Mouse (Mus musculus): ENCODE data around the gene Gm37240. TPM values are rescaled to one million over a fixed set of nuclear protein-coding genes. Genes with fewer than 3 reads are reported as not detected.

Gene Gm37240
- total and polyA plus RNA-seq, 3 experiments = 7.4 to 12.2 (median 7.4) TPM

GRCm38 (mm10) chr3:85264963-85265362 lies 622.4 kb downstream of the Gm37240 start:
- DNase-seq = no peak

GRCm38 (mm10) chr3:85264546-85264945 lies 622.8 kb downstream of the Gm37240 start:
- DNase-seq = no peak

GRCm38 (mm10) chr3:85254526-85254925 lies 632.8 kb downstream of the Gm37240 start:
- no peak for DNase-seq

- DNase-seq = no peak
These were observed 635.7 kb downstream of the Gm37240 start for GRCm38 (mm10) chr3:85251631-85252030.

- no peak for DNase-seq
These were observed 641.2 kb downstream of the Gm37240 start for GRCm38 (mm10) chr3:85246131-85246530.

- DNase-seq = peak; percentile 63
These were observed 650.8 kb downstream of the Gm37240 start for GRCm38 (mm10) chr3:85236546-85236945.

- no peak for DNase-seq
These were observed 654.5 kb downstream of the Gm37240 start for GRCm38 (mm10) chr3:85232846-85233245.

GRCm38 (mm10) chr3:85222046-85222445 lies 665.3 kb downstream of the Gm37240 start:
- no peak for DNase-seq

- peak; percentile 27 for DNase-seq
These were observed 672.4 kb downstream of the Gm37240 start for GRCm38 (mm10) chr3:85214926-85215325.

GRCm38 (mm10) chr3:85212751-85213350 lies 674.5 kb downstream of the Gm37240 start:
- DNase-seq = peak; percentile 21

- no peak for DNase-seq
These were observed 677.2 kb downstream of the Gm37240 start for GRCm38 (mm10) chr3:85209887-85210844.

GRCm38 (mm10) chr3:85206475-85206874 lies 680.8 kb downstream of the Gm37240 start:
- DNase-seq = no peak

GRCm38 (mm10) chr3:85205911-85206310 lies 681.4 kb downstream of the Gm37240 start:
- no peak for DNase-seq

- DNase-seq = no peak
These were observed 683.7 kb downstream of the Gm37240 start for GRCm38 (mm10) chr3:85203659-85204058.

GRCm38 (mm10) chr3:85202726-85203125 lies 684.6 kb downstream of the Gm37240 start:
- no peak for DNase-seq

GRCm38 (mm10) chr3:85201785-85202184 lies 685.5 kb downstream of the Gm37240 start:
- no peak for DNase-seq

GRCm38 (mm10) chr3:85198496-85198895 lies 688.8 kb downstream of the Gm37240 start:
- peak; percentile 81 for DNase-seq

- DNase-seq = peak; percentile 38
These were observed 690.2 kb downstream of the Gm37240 start for GRCm38 (mm10) chr3:85197148-85197547.

GRCm38 (mm10) chr3:85196591-85196990 lies 690.7 kb downstream of the Gm37240 start:
- DNase-seq = no peak

GRCm38 (mm10) chr3:85195068-85195481 lies 692.2 kb downstream of the Gm37240 start:
- DNase-seq = no peak

GRCm38 (mm10) chr3:85189791-85190190 lies 697.5 kb downstream of the Gm37240 start:
- DNase-seq = no peak

- DNase-seq = no peak
These were observed 699.0 kb downstream of the Gm37240 start for GRCm38 (mm10) chr3:85188364-85188763.

GRCm38 (mm10) chr3:85186661-85187076 lies 700.6 kb downstream of the Gm37240 start:
- no peak for DNase-seq
